Mouse (Mus musculus) cerebral cortex, adult 2 months (tissue): ENCODE data around the gene Neb.

Source experiments
- WGBS: fragments of 180-500 bp; shearing (Covaris S2); methylation state at CpG from one replicate; pipeline ENCODE4 v1.1.7; 2018; 5-methylcytosine and 5-hydroxymethylcytosine counted together

The Neb gene

DNA sequence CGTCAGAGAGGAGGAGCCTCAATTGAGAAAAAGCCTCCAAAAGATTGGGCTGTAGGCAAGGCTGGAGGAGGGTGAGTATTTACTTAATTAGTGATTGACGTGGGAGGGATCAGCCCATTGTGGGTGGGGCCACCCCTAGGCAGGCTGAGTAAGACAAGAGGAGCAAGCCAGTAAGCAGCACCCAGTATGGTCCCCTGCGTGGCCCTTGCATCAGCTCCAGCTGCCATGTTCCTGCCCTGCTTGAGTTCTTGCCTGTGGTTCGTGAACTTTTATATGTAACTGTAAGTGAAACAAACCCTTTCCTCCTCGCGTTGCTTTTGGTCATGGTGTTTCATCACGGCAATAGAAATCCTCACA is at the start of gene Neb:
Neb (minus strand) TSS at position 27 of the 357 bp plus-strand sequence.
- 57% methylated on average over 7 of the region's 7 CpGs for WGBS

DNA sequence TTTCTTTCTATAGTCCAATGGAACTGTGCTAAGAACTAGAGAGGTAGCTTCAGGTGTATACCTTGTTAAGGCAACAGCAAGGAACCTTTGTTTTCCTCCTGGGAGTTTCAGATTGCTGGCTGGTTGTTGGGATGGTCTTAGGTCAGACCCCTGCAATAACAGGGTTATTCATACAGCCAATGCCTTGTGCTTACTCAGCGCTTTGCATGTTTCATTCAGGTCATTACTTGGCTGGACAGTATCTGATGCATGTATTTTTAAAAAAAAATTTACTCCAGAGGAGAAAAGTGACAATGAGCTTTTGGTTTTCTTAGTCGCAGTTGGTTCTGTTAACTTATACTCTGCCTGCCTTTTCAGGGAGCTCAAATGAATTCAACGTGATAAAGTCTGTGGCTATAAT is 49.1 kb upstream of the Neb start:
- WGBS, result 83% methylated on average over 3 of the region's 3 CpGs

- 81% methylated on average over 3 of the region's 3 CpGs for WGBS
Observed at GRCm38 (mm10) chr2:52426041-52426440, 47.8 kb upstream of the Neb start.

DNA sequence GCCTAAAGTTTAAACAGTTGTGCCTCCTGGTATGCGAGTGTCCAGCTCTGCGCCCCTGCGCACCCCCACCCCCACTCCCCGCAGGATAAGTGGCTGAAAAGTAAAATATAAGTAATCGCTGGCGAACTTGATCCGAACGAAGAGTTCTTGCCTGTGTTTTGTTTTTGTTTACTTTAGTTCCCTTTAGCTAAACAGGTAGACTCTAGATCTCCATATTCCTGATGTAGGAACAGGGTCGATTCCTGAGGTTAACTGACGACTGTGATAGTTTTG is 47.2 kb upstream of the Neb start:
- 22% methylated on average over 10 of the region's 10 CpGs for WGBS

DNA sequence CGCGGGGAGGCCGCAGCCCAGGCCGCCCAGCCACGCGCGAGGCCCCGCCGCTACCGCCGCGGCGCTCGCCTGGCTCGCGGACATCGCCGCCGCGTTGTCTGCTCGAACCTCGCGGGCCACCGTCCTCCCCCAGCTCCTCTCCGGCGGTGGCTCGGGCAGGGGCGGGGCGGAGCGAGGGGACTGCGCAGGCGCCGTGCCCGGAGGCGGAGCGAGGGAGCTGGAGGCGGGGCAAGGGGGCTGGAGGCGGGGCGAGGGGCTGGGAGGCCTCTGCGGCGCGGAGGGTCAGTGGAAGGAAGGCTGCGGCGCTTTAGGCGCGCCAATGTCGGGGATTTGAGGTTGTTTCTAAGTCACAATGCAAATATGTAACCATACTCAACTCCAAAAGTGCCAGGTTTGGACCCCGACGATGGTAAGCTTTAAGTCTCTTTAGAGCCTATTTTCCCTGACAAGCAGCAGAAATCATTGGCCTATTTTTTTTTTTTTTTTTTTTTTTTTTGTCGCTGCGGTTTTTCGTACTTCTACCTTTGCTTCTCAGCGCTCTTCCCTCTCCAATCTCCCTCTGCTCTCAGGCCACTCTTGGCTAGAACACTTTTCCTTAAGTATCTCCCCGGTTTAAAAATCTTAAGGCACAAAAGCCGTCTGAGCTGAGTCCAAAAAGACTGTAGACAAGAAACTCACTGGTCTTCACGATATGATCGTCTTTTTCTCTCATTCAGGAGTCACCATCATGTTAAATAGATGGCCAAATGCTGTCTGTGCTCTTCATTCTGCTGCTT is 46.7 kb upstream of the Neb start, which contains the start of gene Arl5a:
Arl5a (minus strand) TSS at position 155 of the 776 bp plus-strand sequence.
- WGBS, result under 1% methylated on average over 57 of the region's 57 CpGs

DNA sequence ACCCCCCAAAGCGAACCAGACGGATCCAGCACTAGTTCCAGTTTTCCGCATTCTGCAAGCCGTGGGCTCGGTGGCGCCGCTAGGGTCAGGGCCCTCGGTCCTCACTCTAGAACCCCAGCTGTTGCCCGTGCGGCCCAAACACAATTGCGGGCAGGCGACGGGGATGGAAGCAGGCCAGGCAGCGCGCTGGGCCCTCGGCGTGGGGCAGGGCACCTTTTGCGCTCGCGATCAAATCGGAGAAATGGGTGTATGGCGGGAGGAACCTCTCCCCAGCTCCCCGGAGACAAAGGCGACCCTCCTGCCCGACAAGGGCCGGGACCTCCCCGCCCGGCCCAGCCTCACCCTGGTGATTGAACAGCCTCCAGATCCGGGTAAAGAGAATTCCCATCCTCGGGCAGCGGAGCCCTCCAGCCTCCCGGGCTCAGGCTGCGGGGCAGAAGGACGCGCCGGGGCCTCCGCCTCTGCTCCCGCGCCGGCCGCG is 46.0 kb upstream of the Neb start:
- WGBS, result under 1% methylated on average over 42 of the region's 42 CpGs

GRCm38 (mm10) chr2:52423611-52424247 is 45.5 kb upstream of the Neb start:
- 4% methylated on average over 16 of the region's 16 CpGs for WGBS

GRCm38 (mm10) chr2:52422871-52423610 is 44.8 kb upstream of the Neb start:
- WGBS, result 31% methylated on average over 8 of the region's 8 CpGs

DNA sequence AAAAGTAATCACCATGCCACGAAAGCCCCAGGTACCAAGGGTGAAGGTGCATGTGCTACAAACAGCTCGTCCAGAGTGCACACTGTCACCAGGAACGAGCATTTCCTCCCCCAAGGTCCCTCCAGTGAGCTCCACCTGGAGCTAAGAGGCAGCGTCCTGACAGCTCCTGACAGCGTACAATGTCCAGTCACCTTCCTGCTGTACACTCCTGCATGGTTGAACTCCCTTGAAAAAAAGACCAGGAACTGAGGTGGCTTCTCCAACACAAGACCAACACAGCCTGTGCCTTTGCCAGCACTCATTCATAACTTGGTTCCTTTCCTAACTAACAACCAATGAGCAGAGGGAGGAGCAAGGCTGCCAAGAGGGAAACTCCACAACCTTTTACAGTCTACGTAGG is 42.9 kb upstream of the Neb start:
- WGBS, result 55% methylated on average over 6 of the region's 6 CpGs

DNA sequence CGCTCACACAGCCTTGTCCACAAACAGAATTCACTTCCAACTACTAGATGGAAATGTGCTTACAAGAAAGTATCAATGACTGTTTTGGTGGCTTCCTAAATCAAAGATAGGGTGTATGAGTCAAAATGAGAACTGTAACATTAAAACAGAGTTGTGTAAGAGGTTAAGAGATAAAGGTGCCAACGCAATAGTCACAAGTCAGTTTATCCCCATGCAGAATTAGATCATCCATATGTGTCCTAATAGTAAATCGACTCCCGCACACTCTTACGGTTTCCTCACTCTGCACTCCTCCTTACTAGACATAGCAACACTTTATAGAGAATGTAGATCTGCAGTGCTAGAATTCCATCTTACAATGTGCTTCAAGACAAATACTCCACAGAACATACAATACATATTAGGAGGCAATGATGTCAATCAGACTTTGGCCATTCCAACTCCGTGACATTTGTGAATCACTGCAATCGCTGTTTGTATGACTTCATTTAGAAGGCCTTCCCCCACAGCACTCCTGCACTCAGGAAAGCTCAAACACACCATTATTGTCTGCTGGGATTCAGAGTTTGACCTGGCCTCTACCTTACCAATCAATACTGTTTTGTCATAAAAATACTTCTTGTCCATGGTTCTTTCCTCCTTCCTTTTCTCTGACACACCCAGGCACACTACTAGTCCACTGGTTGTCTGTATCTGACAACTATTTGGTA is 41.9 kb upstream of the Neb start:
- 81% methylated on average over 7 of the region's 7 CpGs for WGBS

DNA sequence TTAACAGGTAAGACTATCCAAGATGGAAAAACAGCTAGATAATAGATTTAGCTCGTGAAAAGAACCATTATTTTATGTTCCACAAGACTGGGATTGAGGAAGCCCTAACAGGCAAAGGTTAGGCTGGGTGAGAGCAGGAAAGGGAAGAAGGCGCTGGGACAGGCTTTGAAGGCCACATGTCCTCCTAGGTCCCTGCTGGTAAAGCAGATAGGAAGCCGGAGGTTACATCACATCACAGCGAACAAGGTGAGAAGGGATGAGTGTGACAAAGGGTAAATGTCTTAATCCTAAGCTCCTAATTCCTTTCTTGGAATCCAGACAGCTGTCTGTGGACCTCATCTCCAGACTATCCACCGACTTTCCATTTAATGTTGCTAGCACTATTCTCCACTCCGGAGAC is 41.0 kb upstream of the Neb start:
- 72% methylated on average over 6 of the region's 6 CpGs for WGBS

GRCm38 (mm10) chr2:52412524-52413037 is 34.3 kb upstream of the Neb start:
- 74% methylated on average over 5 of the region's 5 CpGs for WGBS

- 53% methylated on average over 1 of the region's 1 CpGs for WGBS
Observed at GRCm38 (mm10) chr2:52406480-52406879, 28.2 kb upstream of the Neb start.

GRCm38 (mm10) chr2:52405238-52405637 is 27.0 kb upstream of the Neb start:
- WGBS, result 95% methylated on average over 5 of the region's 5 CpGs

- WGBS, result 65% methylated on average over 5 of the region's 5 CpGs
Observed at GRCm38 (mm10) chr2:52394529-52394928, 16.3 kb upstream of the Neb start.

DNA sequence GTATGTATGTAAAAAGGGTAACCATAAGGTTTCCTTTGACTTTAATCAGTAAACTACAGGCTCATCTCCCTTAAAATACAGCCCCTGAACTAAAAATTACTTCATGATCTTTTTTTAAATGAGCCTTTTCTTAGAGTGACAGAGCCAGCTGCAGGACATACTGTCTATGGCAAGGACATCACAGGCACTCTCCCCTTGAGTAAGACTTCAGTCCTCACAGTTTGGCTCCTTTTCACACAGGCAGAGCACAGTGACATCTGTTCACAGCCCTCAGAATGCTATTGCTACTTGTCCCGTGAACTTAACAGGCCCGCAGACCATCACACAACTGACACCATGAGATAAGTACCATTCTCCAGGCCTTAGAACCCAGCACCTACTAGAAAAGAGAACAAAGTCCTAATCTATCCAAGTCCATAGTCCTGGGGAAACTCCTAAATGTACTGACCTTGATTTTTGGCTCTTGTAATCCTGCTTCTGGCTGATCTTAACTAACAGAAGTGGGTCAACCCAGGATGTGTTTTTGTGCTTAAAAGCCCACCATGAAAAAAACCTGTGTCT is 12.2 kb upstream of the Neb start:
- WGBS, result 72% methylated on average over 2 of the region's 2 CpGs

- WGBS, result 86% methylated on average over 3 of the region's 3 CpGs
Observed at GRCm38 (mm10) chr2:52389975-52390374, 11.7 kb upstream of the Neb start.

- WGBS, result 81% methylated on average over 6 of the region's 6 CpGs
Observed at GRCm38 (mm10) chr2:52386451-52386850, 8.2 kb upstream of the Neb start.

- 42% methylated on average over 7 of the region's 7 CpGs for WGBS
Observed at GRCm38 (mm10) chr2:52386037-52386436, 7.8 kb upstream of the Neb start.

DNA sequence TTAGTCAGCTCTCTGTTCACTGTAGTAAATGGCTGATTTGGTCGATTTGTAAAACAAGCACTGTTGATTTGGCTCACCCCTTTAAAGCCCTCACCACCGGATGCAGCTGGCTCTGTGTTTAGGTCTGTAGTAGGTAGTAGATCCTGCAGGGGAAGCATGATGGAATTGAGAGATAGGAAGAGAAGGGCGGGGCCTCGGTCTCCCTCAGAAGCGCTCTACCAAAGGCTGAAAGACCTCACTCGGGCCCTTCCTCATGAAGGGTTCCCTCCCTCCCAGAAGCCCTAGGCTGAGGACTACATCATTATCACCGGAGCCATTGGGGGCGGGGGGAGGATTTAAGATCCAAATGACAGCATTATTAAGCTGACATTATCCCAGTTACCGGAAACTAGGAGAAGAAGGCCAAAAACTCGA is 581 bp upstream of the Neb start:
- 73% methylated on average over 10 of the region's 10 CpGs for WGBS

DNA sequence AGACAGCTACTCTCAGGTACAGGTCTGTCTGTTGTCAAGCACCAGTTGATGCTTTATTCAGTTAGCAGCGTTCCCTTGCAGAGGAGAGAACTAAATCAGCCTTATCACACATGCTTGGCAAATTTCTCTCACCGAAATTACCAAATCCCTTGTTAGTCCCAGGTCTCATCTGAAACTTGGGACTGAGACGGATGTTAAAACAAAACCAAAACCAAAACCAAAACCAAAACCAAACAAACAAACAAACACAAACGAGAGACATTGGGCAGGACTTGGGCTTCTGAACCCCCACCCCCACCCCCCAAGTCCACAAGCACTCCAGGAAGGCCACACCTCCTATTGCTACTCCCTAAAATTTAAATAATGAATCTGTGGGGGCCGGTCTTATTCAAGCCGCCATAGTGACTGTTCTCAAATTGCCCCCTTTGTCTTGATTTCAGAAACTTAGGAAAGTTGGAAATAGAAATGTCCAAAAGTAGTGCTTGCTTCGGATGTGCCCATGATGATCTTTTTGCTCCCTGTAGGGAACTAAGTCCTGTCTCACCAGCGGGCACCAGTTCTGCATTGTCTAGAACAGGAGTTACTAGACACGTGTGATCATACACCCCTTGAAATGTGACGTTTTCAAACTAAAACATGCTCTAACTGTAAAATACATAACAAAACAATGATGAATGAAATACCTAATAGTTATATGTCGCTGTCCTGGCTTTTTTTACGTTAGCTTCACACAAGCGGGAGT is 397 bp downstream of the Neb start:
- WGBS, result 64% methylated on average over 13 of the region's 13 CpGs
